Mouse (Mus musculus): Measurements from ENCODE around the gene Asb2. TPM values are rescaled to one million over a fixed set of nuclear protein-coding genes. Genes with fewer than 3 reads are reported as not detected.

Gene Asb2
- total RNA-seq, 1 experiment: 0.27 TPM

GRCm38 (mm10) chr12:103346945-103347344 is 8.9 kb downstream of the Asb2 start:
- no peaks in the 10 kb centered on the region for H3K4me1 ChIP-seq (ENCODE audit: control insufficient read depth in 2 of 2, insufficient read depth in 2 of 2, low read length in 2 of 2, poor library complexity in 1 of 2)
- H3K9ac ChIP-seq (ENCODE audit: insufficient read depth, low read depth, low read length, poor library complexity, severe bottlenecking): no peak overlapping the region
- TF ChIP-seq ZNF384 (IDR thresholded peaks at IDR 0.05; ENCODE audit: low read depth, low read length): no peak
- no peak for TF ChIP-seq MAFK (IDR thresholded peaks at IDR 0.05; ENCODE audit: insufficient read depth, low read depth, low read length)
- no peak for TF ChIP-seq ZC3H11A (IDR thresholded peaks at IDR 0.05; ENCODE audit: borderline replicate concordance, low read depth, low read length)
- TF ChIP-seq HCFC1 (IDR thresholded peaks at IDR 0.05; ENCODE audit: borderline replicate concordance, insufficient read depth, low read length): no peak
- no peak for TF ChIP-seq CHD2 (IDR thresholded peaks at IDR 0.05; ENCODE audit: low read depth, low read length)
- no peaks in the 10 kb centered on the region for H3K36me3 ChIP-seq (ENCODE audit: control insufficient read depth, insufficient read depth, low read length, poor library complexity, severe bottlenecking)
- H3K4me3 ChIP-seq (ENCODE audit: insufficient read depth in 1 of 2, low read depth in 1 of 2, low read length in 2 of 2, poor library complexity in 1 of 2, severe bottlenecking in 1 of 2): no peak overlapping the region
- in situ Hi-C loops (cut with MboI; ENCODE audit: low sequenced_read_pairs in 2 of 2, unreplicated experiment in 2 of 2): no loop called here
- no peak for DNase-seq (ENCODE audit: low read depth, low spot score)
- no peaks in the 10 kb centered on the region for H3K9me3 ChIP-seq (ENCODE audit: control insufficient read depth, insufficient read depth, low read depth, low read length)
- no peak overlapping the region for H3K27ac ChIP-seq (ENCODE audit: insufficient read depth, low read depth, low read length, poor library complexity, severe bottlenecking)

DNA sequence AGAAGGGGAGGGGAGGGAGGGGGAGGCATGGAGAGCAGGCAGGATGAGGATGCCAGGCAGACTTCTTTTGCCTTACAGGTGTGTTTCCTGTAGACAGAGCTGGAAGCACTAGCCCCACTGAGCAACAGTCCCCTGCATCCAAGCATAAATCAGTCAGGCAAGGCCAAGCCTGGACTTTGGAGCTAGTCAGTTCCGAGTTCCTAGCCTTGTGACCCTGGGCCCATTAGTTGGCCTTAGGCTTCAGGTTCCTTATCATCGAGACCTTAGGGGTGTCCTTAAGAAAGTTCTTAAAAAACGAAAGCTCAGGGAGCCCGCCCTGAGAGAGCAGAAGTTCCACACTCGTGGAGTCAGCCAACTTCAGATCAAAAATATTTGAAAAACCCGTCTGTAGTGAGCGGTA is 10.9 kb downstream of the Asb2 start:
- Histone ChIP-seq H3K36me3 (ENCODE audit: control insufficient read depth, insufficient read depth, low read length, poor library complexity, severe bottlenecking) (no peaks in the 10 kb centered on the region), H3K27ac (ENCODE audit: insufficient read depth, low read depth, low read length, poor library complexity, severe bottlenecking) (no peak overlapping the region), H3K4me3 (ENCODE audit: insufficient read depth in 1 of 2, low read depth in 1 of 2, low read length in 2 of 2, poor library complexity in 1 of 2, severe bottlenecking in 1 of 2) (no peak overlapping the region), H3K4me1 (ENCODE audit: control insufficient read depth in 2 of 2, insufficient read depth in 2 of 2, low read length in 2 of 2, poor library complexity in 1 of 2) (no peaks in the 10 kb centered on the region), H3K9me3 (ENCODE audit: control insufficient read depth, insufficient read depth, low read depth, low read length) (no peaks in the 10 kb centered on the region), H3K9ac (ENCODE audit: insufficient read depth, low read depth, low read length, poor library complexity, severe bottlenecking) (no peak overlapping the region)
- no peak for DNase-seq (ENCODE audit: low read depth, low spot score)
- in situ Hi-C loops (cut with MboI; ENCODE audit: low sequenced_read_pairs in 2 of 2, unreplicated experiment in 2 of 2): no loop called here
- TF ChIP-seq MAFK (IDR thresholded peaks at IDR 0.05; ENCODE audit: insufficient read depth, low read depth, low read length) (no peak), ZC3H11A (IDR thresholded peaks at IDR 0.05; ENCODE audit: borderline replicate concordance, low read depth, low read length) (no peak), HCFC1 (IDR thresholded peaks at IDR 0.05; ENCODE audit: borderline replicate concordance, insufficient read depth, low read length) (no peak), ZNF384 (IDR thresholded peaks at IDR 0.05; ENCODE audit: low read depth, low read length) (no peak), CHD2 (IDR thresholded peaks at IDR 0.05; ENCODE audit: low read depth, low read length) (no peak)

- in situ Hi-C loops (cut with MboI; ENCODE audit: low sequenced_read_pairs in 2 of 2, unreplicated experiment in 2 of 2): no loop called here
Measured at GRCm38 (mm10) chr12:103343456-103343855, 12.3 kb downstream of the Asb2 start.

GRCm38 (mm10) chr12:103341212-103341611 is 14.6 kb downstream of the Asb2 start:
- in situ Hi-C loops (cut with MboI; ENCODE audit: low sequenced_read_pairs in 2 of 2, unreplicated experiment in 2 of 2): no loop called here
- Histone ChIP-seq H3K9me3 (ENCODE audit: control insufficient read depth, insufficient read depth, low read depth, low read length) (no peaks in the 10 kb centered on the region), H3K9ac (ENCODE audit: insufficient read depth, low read depth, low read length, poor library complexity, severe bottlenecking) (no peak overlapping the region), H3K36me3 (ENCODE audit: control insufficient read depth, insufficient read depth, low read length, poor library complexity, severe bottlenecking) (no peaks in the 10 kb centered on the region), H3K27ac (ENCODE audit: insufficient read depth, low read depth, low read length, poor library complexity, severe bottlenecking) (no peak overlapping the region), H3K4me3 (ENCODE audit: insufficient read depth in 1 of 2, low read depth in 1 of 2, low read length in 2 of 2, poor library complexity in 1 of 2, severe bottlenecking in 1 of 2) (no peak overlapping the region), H3K4me1 (ENCODE audit: control insufficient read depth in 2 of 2, insufficient read depth in 2 of 2, low read length in 2 of 2, poor library complexity in 1 of 2) (no peaks in the 10 kb centered on the region)
- DNase-seq (ENCODE audit: low read depth, low spot score): no peak
- TF ChIP-seq HCFC1 (IDR thresholded peaks at IDR 0.05; ENCODE audit: borderline replicate concordance, insufficient read depth, low read length) (no peak), ZC3H11A (IDR thresholded peaks at IDR 0.05; ENCODE audit: borderline replicate concordance, low read depth, low read length) (no peak), MAFK (IDR thresholded peaks at IDR 0.05; ENCODE audit: insufficient read depth, low read depth, low read length) (no peak), ZNF384 (IDR thresholded peaks at IDR 0.05; ENCODE audit: low read depth, low read length) (no peak), CHD2 (IDR thresholded peaks at IDR 0.05; ENCODE audit: low read depth, low read length) (no peak)

More at GRCm38 (mm10) chr12:103343456-103343855, 12.3 kb downstream of the Asb2 start:
- H3K27ac ChIP-seq (ENCODE audit: insufficient read depth, low read depth, low read length, poor library complexity, severe bottlenecking): no peak overlapping the region
- H3K4me1 ChIP-seq (ENCODE audit: control insufficient read depth in 2 of 2, insufficient read depth in 2 of 2, low read length in 2 of 2, poor library complexity in 1 of 2): no peaks in the 10 kb centered on the region
- H3K4me3 ChIP-seq (ENCODE audit: insufficient read depth in 1 of 2, low read depth in 1 of 2, low read length in 2 of 2, poor library complexity in 1 of 2, severe bottlenecking in 1 of 2): no peak overlapping the region
- H3K36me3 ChIP-seq (ENCODE audit: control insufficient read depth, insufficient read depth, low read length, poor library complexity, severe bottlenecking): no peaks in the 10 kb centered on the region
- no peak for DNase-seq (ENCODE audit: low read depth, low spot score)
- TF ChIP-seq ZC3H11A (IDR thresholded peaks at IDR 0.05; ENCODE audit: borderline replicate concordance, low read depth, low read length) (no peak), MAFK (IDR thresholded peaks at IDR 0.05; ENCODE audit: insufficient read depth, low read depth, low read length) (no peak), ZNF384 (IDR thresholded peaks at IDR 0.05; ENCODE audit: low read depth, low read length) (no peak), CHD2 (IDR thresholded peaks at IDR 0.05; ENCODE audit: low read depth, low read length) (no peak), HCFC1 (IDR thresholded peaks at IDR 0.05; ENCODE audit: borderline replicate concordance, insufficient read depth, low read length) (no peak)
- no peak overlapping the region for H3K9ac ChIP-seq (ENCODE audit: insufficient read depth, low read depth, low read length, poor library complexity, severe bottlenecking)
- H3K9me3 ChIP-seq (ENCODE audit: control insufficient read depth, insufficient read depth, low read depth, low read length): no peaks in the 10 kb centered on the region

Data from ES-E14 (cell line).